12 mouse cellular contexts compared by ENCODE assay signal in genomic region chr12:79796260-79796659, GRCm38 (mm10).
A peak's percentile ranks its signal among the peaks of the same experiment; 100 is the strongest.
DNase-seq lines count a peak whose midpoint lies in the region; ATAC-seq lines count a peak whose summit lies in the region.
"Had no signal": no experiment of that assay in that cellular context is flagged by ENCODE, and none has a peak within 500 bp of the region (broad histone marks: within the 10 kb centered on the region; RNA-seq: fewer than 3 reads in every experiment).

No protein-coding gene starts in this region.

- DNase-seq in adrenal gland, adult (ENCODE audit: inconsistent age in 2 of 2, low spot score in 1 of 2) = peak; percentile 48 to 68
- DNase-seq in adrenal gland, postnatal 4 days (ENCODE audit: low spot score in 2 of 2) = no peak
- DNase-seq in neural tube, embryonic 10.5 days (ENCODE audit: extremely low spot score, low spot score) = no peak
- DNase-seq in limb, embryonic 10.5 days (ENCODE audit: low spot score) = no peak
- DNase-seq in spleen, adult 18-20 months = no peak
- DNase-seq in cerebellum, postnatal 10 days = no peak
- DNase-seq in midbrain, embryonic 14.5 days = no peak
- DNase-seq: cerebellum, postnatal 14 days; gastrocnemius, postnatal 25 days; left cerebral cortex, postnatal 4 days had no signal

- 65% methylated on average over 6 of the region's 6 CpGs for WGBS in neural tube, embryonic 13.5 days
- 78% methylated on average over 6 of the region's 6 CpGs for WGBS in limb, embryonic 10.5 days
- 79% methylated on average over 6 of the region's 6 CpGs for WGBS in midbrain, embryonic 14.5 days

- H3K9me3 ChIP-seq in neural tube, embryonic 13.5 days = no peaks in the 10 kb centered on the region
- no peaks in the 10 kb centered on the region for H3K9me3 ChIP-seq in limb, embryonic 10.5 days (replicated peaks)
- no peaks in the 10 kb centered on the region for H3K9me3 ChIP-seq in midbrain, embryonic 14.5 days (ENCODE audit: control insufficient read depth, low read length)
- H3K9me3 ChIP-seq: G1E had no signal

- no peaks in the 10 kb centered on the region for H3K27me3 ChIP-seq in neural tube, embryonic 13.5 days
- no peaks in the 10 kb centered on the region for H3K27me3 ChIP-seq in limb, embryonic 10.5 days (ENCODE audit: low read depth, poor library complexity, severe bottlenecking)
- H3K27me3 ChIP-seq in midbrain, embryonic 14.5 days (ENCODE audit: control insufficient read depth, insufficient read depth, low read length) = no peaks in the 10 kb centered on the region

- H3K4me3 ChIP-seq in neural tube, embryonic 13.5 days = no peak overlapping the region
- H3K4me3 ChIP-seq in limb, embryonic 10.5 days = no peak overlapping the region
- H3K4me3 ChIP-seq in midbrain, embryonic 14.5 days (replicated peaks; ENCODE audit: low read depth, low read length) = no peak overlapping the region

- no peak overlapping the region for H3K4me2 ChIP-seq in neural tube, embryonic 13.5 days
- H3K4me2 ChIP-seq in midbrain, embryonic 14.5 days (ENCODE audit: low read length) = no peak overlapping the region

- H3K36me3 ChIP-seq in neural tube, embryonic 13.5 days = no peaks in the 10 kb centered on the region
- H3K36me3 ChIP-seq in limb, embryonic 10.5 days = no peaks in the 10 kb centered on the region
- H3K36me3 ChIP-seq in midbrain, embryonic 14.5 days (ENCODE audit: control insufficient read depth, insufficient read depth, low read length) = no peaks in the 10 kb centered on the region

- ATAC-seq in neural tube, embryonic 13.5 days (ENCODE audit: low read depth) = no peak
- no peak for ATAC-seq in midbrain, embryonic 14.5 days (ENCODE audit: low FRiP score, low TSS enrichment)

- H3K27ac ChIP-seq in neural tube, embryonic 13.5 days (replicated peaks) = peak overlapping the region; percentile 57; the same call in 1 of the 2 replicates
- H3K27ac ChIP-seq in limb, embryonic 10.5 days = peak overlapping the region; percentile 30; the same call in 1 of the 2 replicates
- H3K27ac ChIP-seq in midbrain, embryonic 14.5 days (replicated peaks; ENCODE audit: low read depth, low read length) = no peak overlapping the region

- H3K9ac ChIP-seq in neural tube, embryonic 13.5 days = no peak overlapping the region
- H3K9ac ChIP-seq in midbrain, embryonic 14.5 days (replicated peaks; ENCODE audit: low read length) = no peak overlapping the region

- H3K4me1 ChIP-seq in neural tube, embryonic 13.5 days (replicated peaks) = no peaks in the 10 kb centered on the region
- peaks cover 19% of the 10 kb centered on the region; the same call in 1 of the 2 replicates for H3K4me1 ChIP-seq in limb, embryonic 10.5 days
- no peaks in the 10 kb centered on the region for H3K4me1 ChIP-seq in midbrain, embryonic 14.5 days (ENCODE audit: control insufficient read depth, insufficient read depth, low read length)

Comparison
In these comparisons a context has a peak if more than half of its experiments do, and no peak if none do; other contexts are left out.
1. DNase-seq: peak in adrenal gland, adult (2 of 2); none in adrenal gland, postnatal 4 days (0 of 2), neural tube, embryonic 10.5 days (single experiment), limb, embryonic 10.5 days (single experiment), spleen, adult 18-20 months (0 of 2), cerebellum, postnatal 10 days (0 of 2) and midbrain, embryonic 14.5 days (single experiment).